Mouse (Mus musculus): Measurements from ENCODE around the gene Ppox.
"Not testable (repeated sequence)": the region's sequence is repeated elsewhere in the genome, so short reads cannot be mapped to it uniquely, and the experiment has no call there.

The Ppox gene

DNA sequence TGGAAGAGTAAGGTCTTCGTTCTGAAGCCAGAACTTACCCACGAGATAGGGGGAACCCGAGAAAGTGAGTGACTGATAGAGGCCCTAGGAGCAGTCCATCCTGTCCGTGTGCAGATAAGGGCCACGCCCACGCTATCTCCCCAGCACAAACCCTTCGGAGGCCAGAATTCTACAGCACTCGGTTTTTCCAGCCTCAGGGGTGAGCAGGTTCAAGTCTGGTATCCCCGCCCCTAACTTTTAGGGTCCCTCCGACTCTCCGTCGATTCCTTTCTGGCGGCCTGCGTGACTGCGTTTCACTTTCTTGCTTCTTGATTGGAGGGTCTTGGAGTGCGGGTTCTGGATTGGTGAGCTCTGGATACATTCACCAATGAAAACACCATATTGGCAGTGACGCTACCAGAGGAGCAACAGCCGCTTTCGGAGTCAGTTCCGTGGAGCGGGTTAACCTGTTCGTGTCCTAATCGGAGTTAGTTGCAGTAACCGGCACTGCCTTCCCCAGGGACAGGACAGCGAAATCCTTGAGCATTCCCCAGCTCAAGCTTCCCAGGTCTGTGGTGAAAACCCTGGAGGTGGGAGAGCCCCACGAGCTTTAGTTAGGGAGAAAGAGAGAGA lies at the start of gene Ppox:
Gene Ppox, minus strand, starts transcription at position 271 of the 612 bp plus-strand sequence.
- in situ Hi-C loops (cut with MboI; ENCODE audit: low sequenced_read_pairs): no loop called here

GRCm38 (mm10) chr1:171330216-171330560 lies 49.2 kb upstream of the Ppox start:
- in situ Hi-C loops (cut with MboI; ENCODE audit: low sequenced_read_pairs): no loop called here

DNA sequence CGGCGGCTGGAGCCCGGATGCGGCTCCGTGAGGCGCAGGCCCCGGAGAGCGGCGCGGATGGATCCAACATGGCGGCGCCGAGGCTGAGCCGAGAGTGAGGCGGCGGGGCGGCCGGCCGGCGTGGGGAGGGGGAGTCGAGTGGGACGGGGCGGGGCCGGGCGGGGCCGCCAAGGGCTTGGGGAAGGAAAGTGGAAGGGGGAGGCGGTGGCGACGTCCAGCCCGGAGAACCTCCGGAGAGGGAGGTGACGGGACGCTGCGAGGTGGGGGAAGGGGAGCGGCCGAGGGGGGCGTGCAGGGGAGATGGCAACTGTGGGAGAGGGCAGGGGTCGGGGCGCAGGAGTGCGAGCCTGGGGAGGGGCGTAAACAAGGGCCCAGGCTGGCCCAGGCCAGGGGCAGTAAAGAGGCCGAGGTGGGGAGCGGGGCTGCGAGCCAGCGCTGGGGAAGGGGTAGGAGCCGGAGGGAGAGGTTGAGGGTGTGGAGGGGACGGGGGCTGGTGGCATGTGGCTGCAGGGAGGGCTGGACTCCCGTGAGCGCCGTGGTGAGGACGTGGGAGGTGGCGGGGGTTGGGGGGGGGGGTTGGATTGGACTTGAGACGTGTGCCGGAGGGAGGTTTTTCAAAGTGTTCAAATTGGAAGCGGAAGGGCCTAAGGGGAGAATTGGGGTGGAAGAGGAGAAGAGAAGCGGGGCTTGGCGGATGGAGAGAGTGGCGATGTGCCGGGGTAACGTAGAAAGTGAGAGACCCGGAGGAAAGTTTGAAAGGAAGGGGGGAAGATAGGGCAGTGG lies 48.6 kb upstream of the Ppox start:
- in situ Hi-C loops (cut with MboI; ENCODE audit: low sequenced_read_pairs): no loop called here

GRCm38 (mm10) chr1:171328839-171329432 lies 48.0 kb upstream of the Ppox start, which contains the start of gene Dedd:
Gene Dedd (plus strand): TSS chr1:171329145.
- in situ Hi-C loops (cut with MboI; ENCODE audit: low sequenced_read_pairs): no loop called here

DNA sequence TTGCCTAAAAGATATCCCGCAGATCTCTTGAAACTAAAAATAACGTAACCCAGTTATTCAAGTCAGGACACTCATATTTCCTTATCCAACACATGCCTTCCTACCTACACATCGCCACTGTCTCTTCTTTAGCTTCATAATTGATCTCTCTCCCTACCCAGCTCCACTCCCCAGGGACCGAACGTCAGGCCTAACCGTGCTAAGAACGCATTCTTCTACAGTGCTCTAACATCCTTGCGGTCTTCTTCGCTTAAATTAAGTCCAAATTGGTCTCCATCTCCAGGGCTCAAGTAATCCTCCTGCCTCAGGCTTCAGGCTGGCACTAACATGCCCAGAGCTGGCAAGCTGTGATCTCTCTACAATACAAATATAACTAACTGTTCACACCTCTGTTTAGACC lies 47.3 kb upstream of the Ppox start:
- in situ Hi-C loops (cut with MboI; ENCODE audit: low sequenced_read_pairs): no loop called here

DNA sequence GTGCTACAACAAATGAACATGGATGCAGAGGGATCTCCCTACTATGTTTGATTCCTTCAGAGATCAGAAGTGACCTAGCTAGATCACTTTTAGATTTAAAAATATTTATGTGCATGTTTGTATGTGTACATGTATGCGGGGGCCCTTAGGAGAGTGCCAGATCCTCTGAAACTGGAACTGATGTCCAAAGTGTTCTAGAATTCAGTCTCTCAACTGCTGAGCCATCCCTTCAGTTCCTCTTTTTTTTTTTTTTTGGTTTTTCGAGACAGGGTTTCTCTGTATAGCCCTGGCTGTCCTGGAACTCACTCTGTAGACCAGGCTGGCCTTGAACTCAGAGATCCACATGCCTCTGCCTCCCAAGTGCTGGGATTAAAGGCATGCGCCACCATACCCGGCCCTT lies 45.6 kb upstream of the Ppox start:
- in situ Hi-C loops (cut with MboI; ENCODE audit: low sequenced_read_pairs): not testable (repeated sequence)

DNA sequence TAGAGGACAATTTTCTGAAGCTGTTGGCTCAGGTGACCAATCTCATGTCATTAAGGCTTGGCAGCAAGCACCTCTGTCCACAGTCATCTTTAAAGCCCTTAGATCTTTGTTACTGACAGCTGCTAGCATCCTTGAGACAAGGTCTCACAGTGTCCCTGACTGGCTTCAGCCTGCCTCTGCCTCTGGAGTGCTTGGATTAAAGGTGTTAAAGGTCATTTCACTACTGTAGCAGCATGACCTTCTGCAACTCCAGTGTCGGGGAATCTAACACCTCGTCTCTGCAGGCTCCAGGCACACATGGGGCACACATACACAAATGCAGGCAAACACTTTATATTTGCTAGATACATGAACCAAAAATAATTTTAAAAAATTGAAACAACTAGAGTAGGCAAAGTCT lies 44.6 kb upstream of the Ppox start:
- in situ Hi-C loops (cut with MboI; ENCODE audit: low sequenced_read_pairs): no loop called here

GRCm38 (mm10) chr1:171322012-171322411 lies 41.0 kb upstream of the Ppox start:
- in situ Hi-C loops (cut with MboI; ENCODE audit: low sequenced_read_pairs): no loop called here

- in situ Hi-C loops (cut with MboI; ENCODE audit: low sequenced_read_pairs): no loop called here
Observed at GRCm38 (mm10) chr1:171321415-171321814, 40.4 kb upstream of the Ppox start.

DNA sequence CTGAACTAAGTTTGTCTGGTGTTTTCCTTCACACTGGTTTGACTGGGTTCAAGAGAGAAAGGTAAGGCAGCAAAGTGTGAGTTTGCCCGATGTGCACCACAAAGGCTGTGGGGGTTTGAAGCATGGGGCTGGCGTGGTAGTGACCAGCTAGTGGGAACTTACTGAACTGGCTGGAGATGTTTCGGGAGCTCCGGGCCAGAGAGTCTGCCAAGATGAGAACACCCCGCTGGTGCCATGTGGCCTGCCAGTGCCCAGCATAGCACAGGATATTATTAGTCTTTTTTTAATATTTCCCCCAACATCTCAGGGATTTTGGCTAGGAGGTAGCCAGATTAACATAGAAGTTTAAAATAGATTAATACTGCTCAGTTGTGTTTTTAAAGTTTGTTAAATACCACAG lies 39.2 kb upstream of the Ppox start:
- in situ Hi-C loops (cut with MboI; ENCODE audit: low sequenced_read_pairs): no loop called here

GRCm38 (mm10) chr1:171319748-171320147 lies 38.8 kb upstream of the Ppox start:
- in situ Hi-C loops (cut with MboI; ENCODE audit: low sequenced_read_pairs): no loop called here

DNA sequence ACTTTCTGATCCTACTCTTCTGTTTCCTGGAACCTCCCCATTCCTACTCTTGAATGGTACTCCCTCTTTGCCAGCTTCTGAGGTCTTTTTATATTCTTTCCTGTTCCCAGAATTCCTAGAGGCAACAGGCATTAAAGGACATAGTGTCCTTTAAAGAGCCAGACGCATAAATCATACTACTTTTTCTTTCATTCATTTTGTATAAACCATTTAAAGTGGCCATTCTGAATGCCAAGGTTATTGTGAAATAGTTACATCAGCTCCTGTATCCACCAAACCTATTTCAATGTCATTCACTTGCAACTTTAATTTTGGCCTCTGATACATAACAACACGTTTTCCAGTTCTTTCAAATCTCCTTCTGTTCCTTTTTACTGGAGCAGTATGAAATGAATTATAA lies 28.3 kb upstream of the Ppox start:
- in situ Hi-C loops (cut with MboI; ENCODE audit: low sequenced_read_pairs): no loop called here

DNA sequence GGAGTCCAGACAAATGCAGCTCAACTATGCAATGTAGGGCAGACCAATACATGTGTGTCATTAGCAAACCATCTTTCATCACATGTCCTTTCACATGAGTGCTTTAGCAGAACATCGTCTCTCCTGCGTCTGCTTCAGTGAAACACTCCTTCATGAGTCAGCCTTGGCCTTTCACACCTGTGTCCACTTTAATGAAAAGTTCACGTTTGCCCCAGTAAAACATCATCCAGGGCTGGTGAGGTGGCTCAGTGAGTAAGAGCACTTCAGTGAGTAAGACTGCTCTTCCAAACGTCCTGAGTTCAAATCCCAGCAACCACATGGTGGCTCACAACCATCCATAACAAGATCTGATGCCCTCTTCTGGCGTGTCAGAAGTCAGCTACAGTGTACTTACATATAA lies 25.2 kb upstream of the Ppox start:
- in situ Hi-C loops (cut with MboI; ENCODE audit: low sequenced_read_pairs): not testable (repeated sequence)

DNA sequence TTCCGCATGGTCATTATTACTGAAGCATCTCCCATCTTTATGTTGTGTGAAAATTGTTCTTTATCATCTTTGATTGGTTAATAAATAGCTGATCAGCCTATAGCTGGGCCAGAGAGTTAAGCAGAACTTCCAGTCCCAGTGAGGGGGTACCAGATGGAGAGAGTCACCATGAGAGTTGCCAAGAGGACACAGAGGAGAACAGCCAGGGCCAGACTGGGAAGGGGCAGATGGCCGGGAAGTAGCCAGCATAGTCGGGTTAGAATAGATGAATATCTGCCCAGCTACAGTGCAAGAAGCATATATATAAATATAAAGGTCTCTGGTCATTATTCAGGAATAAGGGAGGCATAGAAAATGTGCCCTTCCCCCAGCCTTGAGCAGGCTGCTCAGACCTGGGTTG lies 17.2 kb upstream of the Ppox start:
- in situ Hi-C loops (cut with MboI; ENCODE audit: low sequenced_read_pairs): no loop called here

- in situ Hi-C loops (cut with MboI; ENCODE audit: low sequenced_read_pairs): no loop called here
Observed at GRCm38 (mm10) chr1:171295063-171295402, 14.0 kb upstream of the Ppox start.

DNA sequence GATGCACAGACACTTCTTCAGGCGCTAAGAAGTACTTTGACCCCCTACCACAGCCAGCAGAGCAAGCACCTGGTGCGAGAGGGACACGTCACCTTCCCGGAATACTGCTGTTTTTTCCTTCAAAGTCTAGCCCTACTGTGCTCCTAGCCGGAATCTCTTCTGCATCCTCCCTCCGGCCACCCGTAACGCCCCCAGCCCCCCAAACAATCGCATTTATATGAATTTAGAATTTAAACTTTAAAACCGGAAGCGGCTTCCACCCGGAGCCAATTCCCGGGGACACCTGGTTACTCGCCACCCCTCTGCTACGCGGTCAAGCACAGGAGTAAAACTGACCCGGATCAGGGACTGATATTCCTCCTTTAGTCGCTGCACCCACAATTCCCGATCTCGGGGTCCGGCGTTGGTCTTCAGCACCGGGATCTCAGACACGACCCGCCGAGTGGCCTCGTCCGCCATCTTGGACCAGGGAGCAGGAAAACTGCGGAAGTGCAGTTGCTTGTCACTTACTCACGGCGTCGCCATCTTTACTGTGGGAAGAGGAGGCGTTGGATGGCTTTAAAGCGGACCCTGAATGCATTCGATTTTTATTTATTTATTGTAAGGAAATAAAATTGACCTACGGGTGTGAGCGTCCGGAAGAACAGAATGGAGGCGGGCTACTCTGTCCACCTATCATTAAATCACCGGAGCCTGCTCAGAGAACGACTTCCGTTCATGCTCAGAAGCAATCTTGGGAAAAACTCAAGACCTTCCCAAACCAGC lies 13.5 kb upstream of the Ppox start, which contains the start of gene Ufc1:
Gene Ufc1, minus strand, starts transcription at position 727 of the 765 bp plus-strand sequence.
- in situ Hi-C loops (cut with MboI; ENCODE audit: low sequenced_read_pairs): no loop called here

GRCm38 (mm10) chr1:171293906-171294297 lies 12.9 kb upstream of the Ppox start:
- in situ Hi-C loops (cut with MboI; ENCODE audit: low sequenced_read_pairs): no loop called here

- in situ Hi-C loops (cut with MboI; ENCODE audit: low sequenced_read_pairs): no loop called here
Observed at GRCm38 (mm10) chr1:171293351-171293750, 12.4 kb upstream of the Ppox start.

DNA sequence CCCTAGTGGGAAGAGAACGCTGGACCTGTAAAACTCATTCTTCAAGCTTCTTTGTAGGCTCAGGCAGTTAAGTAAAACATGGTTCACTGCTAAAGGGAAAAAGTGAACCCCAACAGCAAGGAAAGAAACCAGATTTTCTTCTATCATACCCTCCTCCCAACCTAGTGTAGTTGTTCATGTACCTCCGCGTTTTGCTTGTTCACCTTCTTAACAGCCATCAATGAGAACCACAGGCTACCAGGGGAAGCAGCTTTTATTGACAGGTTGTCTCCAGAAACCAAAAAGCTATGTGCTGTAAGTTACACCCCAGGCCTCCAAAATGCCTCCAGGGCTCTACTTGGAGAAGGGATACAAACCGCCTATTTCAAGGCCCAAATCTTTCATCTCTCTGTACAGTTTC lies 7.3 kb upstream of the Ppox start:
- in situ Hi-C loops (cut with MboI; ENCODE audit: low sequenced_read_pairs): no loop called here

DNA sequence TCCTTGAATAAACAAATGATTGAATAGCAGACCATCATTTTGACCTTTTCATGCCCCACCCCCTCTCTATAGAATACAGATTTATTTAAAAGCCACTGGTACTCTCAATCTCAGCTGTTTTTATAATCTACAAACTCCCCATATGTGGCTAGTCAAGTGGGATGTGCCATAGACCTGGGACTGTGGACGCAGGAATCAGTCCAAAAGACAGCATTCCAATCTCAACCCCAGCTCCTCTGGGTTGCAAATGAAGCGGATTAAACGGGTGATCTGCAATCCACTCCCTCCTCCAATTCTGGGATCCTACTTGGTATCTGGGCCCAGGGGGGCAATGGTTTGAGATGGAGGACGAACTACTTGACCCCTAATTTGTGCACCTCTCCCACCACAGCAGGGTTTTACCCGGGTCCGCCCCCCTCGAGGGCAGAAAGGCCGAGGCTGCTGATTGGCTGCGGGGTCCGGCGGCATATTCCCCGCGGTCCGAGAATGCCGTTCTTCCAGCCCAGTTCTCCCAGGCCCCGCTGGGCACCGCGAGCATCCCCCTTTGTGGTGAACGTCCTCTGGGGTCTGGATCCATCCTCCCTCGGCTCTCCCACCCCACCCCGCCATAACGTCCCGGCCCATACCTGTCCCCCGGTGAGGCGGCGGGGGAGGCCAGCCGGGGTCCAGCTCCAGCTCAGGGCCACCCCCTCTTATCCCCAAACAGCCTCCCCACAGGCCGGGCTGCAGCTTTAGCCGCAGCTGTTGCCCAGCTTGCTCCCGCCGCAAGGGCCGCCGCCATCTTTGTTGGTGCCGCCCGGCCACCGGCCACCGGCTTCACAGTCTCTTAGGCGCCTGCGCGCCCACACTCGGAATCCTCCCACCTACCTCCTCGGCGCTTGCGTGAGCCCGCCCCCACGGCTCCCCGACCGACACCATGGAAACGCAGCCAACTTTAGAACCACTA lies 6.4 kb upstream of the Ppox start, which contains the start of gene Usp21:
Gene Usp21, minus strand, starts transcription at position 856 of the 946 bp plus-strand sequence.
- in situ Hi-C loops (cut with MboI; ENCODE audit: low sequenced_read_pairs): no loop called here

All from CH12F3 (cell line).